Mouse (Mus musculus): ENCODE data around the gene Tmem184a. TPM values are rescaled to one million over a fixed set of nuclear protein-coding genes. Genes with fewer than 3 reads are reported as not detected.

The Tmem184a gene
- polyA plus RNA-seq, 1 experiment = 4.6 TPM

- H3K27me3 ChIP-seq (replicated peaks) = no peaks in the 10 kb centered on the region
- peaks cover 16% of the 10 kb centered on the region for H3K36me3 ChIP-seq (replicated peaks; ENCODE audit: low read length)
- no peaks in the 10 kb centered on the region for H3K9me3 ChIP-seq
- TF ChIP-seq GATA1 (IDR thresholded peaks at IDR 0.05; ENCODE audit: borderline replicate concordance, low read length) (no peak), FLI1 (IDR thresholded peaks at IDR 0.05; ENCODE audit: low read length) (no peak)
- H3K4me3 ChIP-seq (replicated peaks) = peak overlapping the region; percentile 42
- peaks cover 85% of the 10 kb centered on the region for H3K4me1 ChIP-seq
Measured at GRCm38 (mm10) chr5:139815964-139816363, 3.8 kb downstream of the Tmem184a start.

- H3K27me3 ChIP-seq (replicated peaks) = no peaks in the 10 kb centered on the region
- peaks cover 88% of the 10 kb centered on the region for H3K4me1 ChIP-seq
- TF ChIP-seq GATA1 (IDR thresholded peaks at IDR 0.05; ENCODE audit: borderline replicate concordance, low read length) = no peak
- no peak for TF ChIP-seq FLI1 (IDR thresholded peaks at IDR 0.05; ENCODE audit: low read length)
- H3K4me3 ChIP-seq (replicated peaks) = no peak overlapping the region
- no peaks in the 10 kb centered on the region for H3K36me3 ChIP-seq (replicated peaks; ENCODE audit: low read length)
- H3K9me3 ChIP-seq = no peaks in the 10 kb centered on the region
Measured at GRCm38 (mm10) chr5:139813963-139814381, 5.7 kb downstream of the Tmem184a start.

GRCm38 (mm10) chr5:139813126-139813490, 6.6 kb downstream of the Tmem184a start:
- no peak for TF ChIP-seq GATA1 (IDR thresholded peaks at IDR 0.05; ENCODE audit: borderline replicate concordance, low read length)
- no peak for TF ChIP-seq FLI1 (IDR thresholded peaks at IDR 0.05; ENCODE audit: low read length)
- Histone ChIP-seq H3K9me3 (no peaks in the 10 kb centered on the region), H3K27me3 (replicated peaks) (no peaks in the 10 kb centered on the region), H3K4me1 (peaks cover 85% of the 10 kb centered on the region), H3K36me3 (replicated peaks; ENCODE audit: low read length) (peaks cover 4% of the 10 kb centered on the region), H3K4me3 (replicated peaks) (no peak overlapping the region)

- peaks cover 85% of the 10 kb centered on the region for H3K4me1 ChIP-seq
- peaks cover 10% of the 10 kb centered on the region for H3K36me3 ChIP-seq (replicated peaks; ENCODE audit: low read length)
- peak overlapping the region; percentile 78 for H3K4me3 ChIP-seq (replicated peaks)
- H3K27me3 ChIP-seq (replicated peaks) = no peaks in the 10 kb centered on the region
- H3K9me3 ChIP-seq = no peaks in the 10 kb centered on the region
- TF ChIP-seq GATA1 (IDR thresholded peaks at IDR 0.05; ENCODE audit: borderline replicate concordance, low read length) = no peak
- TF ChIP-seq FLI1 (IDR thresholded peaks at IDR 0.05; ENCODE audit: low read length) = no peak
Measured at GRCm38 (mm10) chr5:139812398-139813125, 7.2 kb downstream of the Tmem184a start.

GRCm38 (mm10) chr5:139811677-139812397, 7.9 kb downstream of the Tmem184a start:
- peaks cover 81% of the 10 kb centered on the region for H3K4me1 ChIP-seq
- peak overlapping the region; percentile 78 for H3K4me3 ChIP-seq (replicated peaks)

GRCm38 (mm10) chr5:139809397-139809796, 10.3 kb downstream of the Tmem184a start:
- Histone ChIP-seq H3K4me3 (replicated peaks) (no peak overlapping the region), H3K4me1 (peaks cover 82% of the 10 kb centered on the region), H3K27me3 (replicated peaks) (no peaks in the 10 kb centered on the region), H3K9me3 (no peaks in the 10 kb centered on the region), H3K36me3 (replicated peaks; ENCODE audit: low read length) (peaks cover 32% of the 10 kb centered on the region)
- TF ChIP-seq GATA1 (IDR thresholded peaks at IDR 0.05; ENCODE audit: borderline replicate concordance, low read length) (no peak), FLI1 (IDR thresholded peaks at IDR 0.05; ENCODE audit: low read length) (no peak)

More at GRCm38 (mm10) chr5:139811677-139812397, 7.9 kb downstream of the Tmem184a start:
- TF ChIP-seq GATA1 (IDR thresholded peaks at IDR 0.05; ENCODE audit: borderline replicate concordance, low read length) (no peak), FLI1 (IDR thresholded peaks at IDR 0.05; ENCODE audit: low read length) (no peak)
- Histone ChIP-seq H3K36me3 (replicated peaks; ENCODE audit: low read length) (peaks cover 13% of the 10 kb centered on the region), H3K9me3 (no peaks in the 10 kb centered on the region), H3K27me3 (replicated peaks) (no peaks in the 10 kb centered on the region)

- Histone ChIP-seq H3K27me3 (replicated peaks) (no peaks in the 10 kb centered on the region), H3K4me3 (replicated peaks) (no peak overlapping the region), H3K9me3 (no peaks in the 10 kb centered on the region), H3K4me1 (peaks cover 82% of the 10 kb centered on the region), H3K36me3 (replicated peaks; ENCODE audit: low read length) (peaks cover 56% of the 10 kb centered on the region)
- TF ChIP-seq GATA1 (IDR thresholded peaks at IDR 0.05; ENCODE audit: borderline replicate concordance, low read length) = no peak
- no peak for TF ChIP-seq FLI1 (IDR thresholded peaks at IDR 0.05; ENCODE audit: low read length)
Measured at GRCm38 (mm10) chr5:139805924-139806323, 13.8 kb downstream of the Tmem184a start.

- peaks cover 92% of the 10 kb centered on the region for H3K4me1 ChIP-seq
- peaks cover 69% of the 10 kb centered on the region for H3K36me3 ChIP-seq (replicated peaks; ENCODE audit: low read length)
- H3K9me3 ChIP-seq = no peaks in the 10 kb centered on the region
- peak overlapping the region; percentile 83 for H3K4me3 ChIP-seq (replicated peaks)
- TF ChIP-seq GATA1 (IDR thresholded peaks at IDR 0.05; ENCODE audit: borderline replicate concordance, low read length) (no peak), FLI1 (IDR thresholded peaks at IDR 0.05; ENCODE audit: low read length) (no peak)
- no peaks in the 10 kb centered on the region for H3K27me3 ChIP-seq (replicated peaks)
Measured at GRCm38 (mm10) chr5:139804573-139805111, 15.1 kb downstream of the Tmem184a start.

GRCm38 (mm10) chr5:139804107-139804551, 15.6 kb downstream of the Tmem184a start:
- peaks cover 92% of the 10 kb centered on the region for H3K4me1 ChIP-seq
- H3K36me3 ChIP-seq (replicated peaks; ENCODE audit: low read length) = peaks cover 74% of the 10 kb centered on the region
- H3K4me3 ChIP-seq (replicated peaks) = peak overlapping the region; percentile 83
- TF ChIP-seq GATA1 (IDR thresholded peaks at IDR 0.05; ENCODE audit: borderline replicate concordance, low read length) = peak; percentile 70; the same call in 2 of the 3 replicates
- TF ChIP-seq FLI1 (IDR thresholded peaks at IDR 0.05; ENCODE audit: low read length) = no peak
- no peaks in the 10 kb centered on the region for H3K27me3 ChIP-seq (replicated peaks)
- no peaks in the 10 kb centered on the region for H3K9me3 ChIP-seq
